Mouse (Mus musculus) cerebellum, postnatal 36 days (tissue): ENCODE measurements around the gene Cirbp.
A peak's percentile ranks its signal among the peaks of the same experiment; 100 is the strongest.

ENCODE experiments used
- DNase-seq, 2 experiments: peaks; one replicate each; pipeline ENCODE4 v3.0.0; 2021 to 2022; ENCODE audit warnings: mixed read lengths in 2 of 2

Cirbp gene

DNA sequence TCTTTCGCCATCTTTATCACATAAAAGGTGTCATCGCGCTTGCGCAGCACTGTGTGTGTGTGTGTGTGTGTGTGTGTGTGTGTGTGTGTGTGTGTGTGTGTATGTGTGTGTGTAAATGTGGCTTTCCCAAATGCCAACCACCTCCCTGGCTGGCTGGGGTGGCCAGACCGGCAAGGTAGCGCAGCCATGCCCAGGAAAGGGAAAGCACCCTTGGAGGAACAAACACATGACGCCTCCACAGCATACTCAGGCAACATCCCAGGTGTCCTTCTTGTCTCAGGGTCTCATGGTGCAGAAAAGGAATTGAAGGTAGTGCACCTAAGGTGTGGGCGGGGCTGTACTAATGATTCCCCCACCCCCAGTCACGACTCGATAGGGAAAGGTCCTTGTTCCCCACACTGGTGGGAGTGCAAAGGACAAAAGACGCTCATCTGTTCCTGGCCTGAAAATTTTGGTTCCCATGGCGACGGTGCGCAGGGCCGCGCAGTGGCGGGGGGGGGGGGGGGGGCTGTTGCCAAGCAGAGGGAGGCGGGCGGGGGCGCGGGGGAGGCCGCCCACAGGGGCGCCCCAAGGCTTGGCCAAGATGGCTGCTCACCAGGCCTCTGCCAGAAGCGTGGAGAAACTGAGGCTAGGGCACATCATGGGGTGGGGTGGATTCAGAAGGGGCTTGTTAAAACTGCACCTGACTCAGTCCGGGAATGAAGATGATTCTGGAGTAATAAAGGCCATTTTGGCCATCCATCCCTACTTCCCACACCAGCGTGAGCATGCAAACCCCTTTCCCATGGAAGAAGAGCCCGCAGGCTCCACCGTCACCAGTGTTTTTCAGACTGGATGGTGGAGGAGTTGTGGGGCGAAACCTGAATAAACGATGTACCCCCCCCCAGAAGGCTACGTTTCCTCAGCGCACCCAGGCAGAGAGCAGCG is 27.9 kb upstream of the Cirbp start:
- peak; percentile 33 to 55 for DNase-seq

- peak; percentile 75 to 80 for DNase-seq
These were observed 27.0 kb upstream of the Cirbp start, which contains the start of gene Atp5d for GRCm38 (mm10) chr10:80138553-80139438. Atp5d (plus strand) TSS chr10:80138632.

DNA sequence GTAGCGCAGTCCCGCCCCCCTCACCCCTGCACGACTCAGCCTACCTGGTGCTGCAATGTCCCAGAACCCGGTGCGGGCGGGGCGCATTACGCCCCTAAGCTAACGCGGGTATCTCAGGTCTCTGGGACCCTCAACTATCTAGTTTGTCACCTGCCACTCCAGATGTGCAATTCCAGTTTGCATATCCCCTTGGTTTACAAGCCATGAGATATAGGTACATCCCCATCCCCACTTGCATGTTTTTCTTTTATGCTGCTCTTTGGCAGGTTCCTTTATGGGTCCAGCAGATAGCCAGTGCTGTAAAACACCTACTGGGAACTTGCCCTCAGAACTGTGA is 26.4 kb upstream of the Cirbp start:
- DNase-seq: no peak

DNA sequence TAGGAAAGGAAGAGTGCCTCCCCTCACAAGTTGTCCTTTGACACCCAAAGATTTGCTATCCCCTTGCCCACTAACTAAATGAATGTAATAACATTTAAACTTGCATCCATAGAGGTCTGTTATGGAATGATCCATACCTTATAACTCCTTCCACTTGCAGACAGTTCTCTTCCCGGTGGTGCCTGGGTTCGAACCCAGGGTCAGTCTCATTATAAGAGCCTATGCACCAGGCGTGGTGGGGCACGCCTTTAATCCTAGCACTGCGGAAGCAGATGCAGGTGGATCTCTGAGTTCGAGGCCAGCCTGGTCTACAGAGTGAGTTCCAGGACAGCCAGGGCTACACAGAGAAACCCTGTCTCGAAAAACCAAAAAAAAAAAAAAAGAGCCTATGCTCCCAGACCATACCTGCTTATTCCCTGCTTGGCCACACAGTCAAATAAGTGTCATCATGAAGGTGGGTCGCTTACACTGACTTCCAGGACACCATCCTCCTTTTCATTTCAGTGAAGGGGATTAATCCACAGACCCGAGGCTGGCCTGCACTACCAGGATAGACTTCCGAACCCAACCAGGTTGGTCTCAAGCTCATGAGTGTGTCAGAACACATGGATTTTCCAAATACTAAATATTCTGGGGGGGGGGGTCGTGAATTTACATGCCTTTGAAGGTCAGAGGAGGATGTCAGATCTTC is 25.7 kb upstream of the Cirbp start:
- DNase-seq: no peak

DNA sequence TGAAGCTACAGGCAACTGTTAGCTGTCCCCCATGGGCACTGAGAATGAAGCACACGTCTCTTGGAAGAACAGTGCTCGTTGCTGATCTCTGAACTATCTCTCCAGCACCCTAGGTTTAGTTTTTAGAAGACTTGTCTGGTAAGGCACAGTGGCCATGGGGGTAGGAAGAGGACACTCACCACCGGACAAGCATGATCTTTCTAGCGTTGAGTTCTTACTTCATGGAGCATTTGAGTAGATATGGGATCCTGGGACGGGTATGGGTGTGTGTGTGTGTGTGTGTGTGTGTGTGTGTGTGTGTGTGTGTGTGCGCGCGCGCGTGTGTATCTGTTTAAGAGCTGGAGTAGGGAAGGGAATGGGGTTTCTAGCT is 25.1 kb upstream of the Cirbp start, which contains the start of gene Cbarp:
Gene Cbarp (minus strand): TSS at position 170 of the 370 bp plus-strand sequence.
- no peak for DNase-seq

DNA sequence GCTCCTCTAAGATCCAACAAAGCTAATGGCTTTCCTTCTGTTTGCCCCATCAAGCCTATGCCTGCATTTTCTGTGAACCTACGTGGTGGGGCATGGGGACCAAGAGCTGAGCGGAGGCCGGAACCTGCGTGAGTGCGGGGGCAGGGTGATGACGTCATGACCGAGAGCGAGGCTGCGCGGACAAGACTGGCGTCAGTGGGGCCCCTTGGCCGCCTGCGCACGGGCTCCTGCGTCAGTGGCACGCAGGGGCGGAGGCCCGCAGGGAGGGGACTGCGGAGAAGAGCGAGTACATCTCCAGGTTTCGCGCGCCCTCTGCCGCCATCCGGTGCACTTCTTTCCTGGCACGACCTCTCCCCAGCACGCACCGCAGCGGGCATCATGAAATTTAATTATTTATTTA is 24.5 kb upstream of the Cirbp start:
- DNase-seq: peak; percentile 96 to 99

- DNase-seq: peak; percentile 94
These were observed 23.8 kb upstream of the Cirbp start for GRCm38 (mm10) chr10:80141786-80142529.

DNA sequence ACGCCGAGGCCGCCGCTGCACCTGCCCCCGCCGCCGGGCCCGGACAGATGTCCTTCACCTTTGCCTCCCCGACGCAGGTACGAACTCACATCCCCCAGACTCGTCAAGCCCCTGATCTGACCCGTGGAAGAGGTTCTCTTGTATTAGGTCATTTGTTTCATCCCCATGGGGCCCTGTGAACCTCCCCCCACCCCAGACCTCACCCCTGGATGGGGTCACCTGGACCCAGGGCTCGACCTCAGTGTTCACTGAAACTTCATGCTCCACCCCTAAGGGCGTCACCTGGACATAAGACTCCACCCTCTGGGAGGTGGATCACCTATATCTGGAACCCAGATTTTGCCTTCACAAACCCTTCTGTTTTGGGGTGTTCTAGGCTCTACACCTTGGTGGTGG is 23.3 kb upstream of the Cirbp start:
- no peak for DNase-seq

GRCm38 (mm10) chr10:80143664-80144063 is 22.1 kb upstream of the Cirbp start:
- no peak for DNase-seq

DNA sequence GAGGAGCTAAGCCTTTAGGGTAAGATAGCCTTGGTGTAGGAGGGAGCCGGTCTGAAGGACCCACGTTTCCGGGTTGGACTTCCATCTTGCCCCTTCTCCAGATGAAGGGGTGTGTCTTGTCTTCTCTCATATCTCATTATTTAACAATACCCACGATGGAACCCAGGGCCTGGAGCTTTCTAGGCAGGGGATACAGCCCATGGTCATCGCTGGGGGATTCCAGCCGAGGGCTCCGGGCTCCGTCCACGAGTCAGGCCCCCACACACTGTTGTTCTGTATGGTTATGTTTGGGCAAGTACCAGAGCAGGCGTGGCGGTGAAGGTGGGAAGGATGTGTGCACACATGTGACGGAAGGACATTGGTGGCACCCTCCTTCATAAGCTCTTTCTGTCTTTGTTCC is 21.6 kb upstream of the Cirbp start:
- no peak for DNase-seq

DNA sequence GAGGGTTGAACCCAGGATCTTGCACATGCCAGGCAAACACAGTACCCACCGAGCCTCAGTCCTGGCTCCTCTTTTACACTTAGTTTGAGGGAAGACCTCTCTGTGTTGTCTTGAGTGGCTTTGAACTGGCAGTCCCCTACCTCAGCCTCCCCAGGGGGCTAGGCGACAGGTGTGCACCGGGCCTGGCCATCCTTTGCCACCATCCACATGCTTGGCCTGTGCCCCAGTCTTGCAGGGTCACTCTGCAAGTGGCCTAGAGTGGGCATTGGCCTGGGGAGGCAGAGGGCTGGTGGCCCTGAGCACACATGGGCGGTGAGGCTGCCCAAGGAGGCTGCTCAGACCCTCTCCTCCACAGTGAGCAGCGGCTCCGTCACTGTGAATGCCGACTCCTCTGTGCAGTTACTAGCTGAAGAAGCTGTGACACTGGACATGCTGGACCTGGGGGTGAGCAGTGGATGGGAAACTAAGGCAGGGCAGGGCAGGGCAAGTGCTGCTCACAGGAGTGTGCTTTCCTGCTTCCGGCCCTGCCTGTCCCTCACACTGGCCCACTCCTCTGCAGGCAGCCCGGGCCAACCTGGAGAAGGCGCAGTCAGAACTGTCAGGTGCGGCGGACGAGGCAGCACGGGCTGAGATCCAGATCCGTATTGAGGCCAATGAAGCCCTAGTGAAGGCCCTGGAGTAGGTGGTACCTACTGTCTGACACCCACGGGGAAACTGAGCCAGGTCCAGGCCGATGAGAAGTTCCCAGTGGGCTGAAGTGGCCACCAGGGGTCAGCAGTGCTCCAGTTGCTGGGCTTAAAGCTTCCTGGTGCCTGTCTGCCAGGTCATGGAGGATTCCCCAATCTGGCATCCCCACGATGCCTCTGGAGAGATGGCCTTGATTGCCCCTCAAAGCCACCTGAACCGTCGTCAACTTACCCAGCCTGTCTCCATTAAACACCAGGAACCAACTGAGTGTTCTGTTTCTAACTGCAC is 20.6 kb upstream of the Cirbp start:
- DNase-seq: peak; percentile 83 to 85

DNA sequence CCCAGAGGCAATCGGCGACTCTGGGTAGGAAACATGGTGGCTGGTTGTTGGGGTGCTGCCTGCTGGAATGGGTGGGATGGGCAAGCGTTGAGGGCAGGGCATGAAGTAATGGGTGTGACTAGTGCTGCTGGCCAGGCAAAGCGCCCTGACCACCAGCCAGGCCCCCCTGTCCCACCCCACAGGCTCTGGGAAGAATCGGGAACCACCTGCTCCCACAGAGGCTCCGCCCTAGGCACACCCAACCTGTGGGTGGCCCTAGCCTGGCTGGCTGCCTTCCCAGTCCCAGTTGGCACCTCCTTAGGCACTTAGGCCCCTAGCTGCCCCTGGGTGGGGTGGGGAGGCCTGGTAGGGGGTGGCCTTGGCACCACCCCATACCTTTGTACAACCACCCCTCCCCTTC is 19.9 kb upstream of the Cirbp start:
- DNase-seq: no peak

GRCm38 (mm10) chr10:80146568-80147011 is 19.2 kb upstream of the Cirbp start:
- no peak for DNase-seq

DNA sequence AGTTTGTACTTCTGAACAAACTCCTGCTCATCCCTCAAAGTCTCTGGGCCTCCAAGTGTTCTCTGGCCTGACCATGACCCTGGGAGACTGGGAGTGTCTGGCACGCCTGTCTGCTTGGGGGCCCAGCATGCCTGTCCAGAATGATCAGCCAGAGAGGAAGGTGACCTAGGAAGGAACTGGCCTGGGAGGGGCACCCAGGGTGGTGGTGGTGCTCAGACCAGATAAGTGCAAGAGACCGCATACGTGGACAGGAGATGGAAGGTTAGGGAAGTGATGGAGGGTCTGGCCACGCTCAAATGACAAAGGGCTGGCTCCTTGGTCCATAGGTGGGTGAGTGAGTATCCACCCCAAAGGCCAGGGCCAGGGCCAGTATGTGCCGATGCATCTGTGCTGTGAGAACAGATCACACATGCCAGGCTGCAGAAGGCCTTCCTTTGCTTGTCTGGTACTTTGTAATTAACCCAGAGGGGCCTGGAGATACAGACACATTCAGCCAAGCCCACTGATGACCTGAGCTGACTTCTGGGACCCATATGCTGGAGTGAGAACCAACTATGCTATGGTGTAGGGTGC is 18.6 kb upstream of the Cirbp start:
- DNase-seq: no peak

GRCm38 (mm10) chr10:80147719-80148601 is 17.8 kb upstream of the Cirbp start, which contains the start of gene Midn:
Midn (plus strand) TSS chr10:80148272.
- peak; percentile 62 to 67 for DNase-seq

DNA sequence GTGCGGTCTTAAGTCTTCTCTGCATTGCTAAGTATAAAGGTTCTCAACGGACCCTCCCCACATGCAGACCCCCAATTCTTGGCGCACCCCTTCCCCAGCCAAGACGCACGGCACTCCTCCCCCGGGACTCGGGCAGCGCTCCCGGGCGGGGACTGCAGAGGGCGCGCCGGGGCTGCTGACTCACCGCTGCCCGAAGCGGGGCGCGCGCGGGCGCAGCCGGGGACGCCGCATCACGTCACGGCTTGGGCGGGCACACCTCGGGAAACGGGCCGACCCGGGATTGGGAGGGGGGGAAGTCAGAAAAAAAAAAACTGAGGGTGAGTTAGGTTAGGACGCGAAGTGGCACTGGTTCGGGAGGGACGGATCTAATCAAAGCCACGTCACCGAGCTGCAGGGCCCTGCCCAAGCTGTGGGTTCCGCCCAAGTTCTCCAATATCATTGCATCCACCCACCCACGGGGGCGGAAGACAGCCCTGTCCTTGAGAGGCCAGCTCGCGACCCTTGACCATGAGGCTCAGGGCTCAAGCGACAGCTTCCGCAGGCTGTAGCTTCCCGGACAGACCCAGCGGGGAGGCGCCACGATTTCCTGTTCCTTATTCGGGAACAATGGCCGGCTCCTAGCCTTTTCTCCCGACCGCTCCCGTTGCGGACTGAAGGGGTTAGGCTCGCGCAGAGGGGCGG is 17.0 kb upstream of the Cirbp start:
- peak; percentile 91 to 95 for DNase-seq

GRCm38 (mm10) chr10:80149291-80150225 is 16.2 kb upstream of the Cirbp start:
- DNase-seq: peak; percentile 95 to 97
